Mouse (Mus musculus): ENCODE measurements around the gene Rpl24.
A peak's percentile ranks its signal among the peaks of the same experiment; 100 is the strongest.
"Not testable (repeated sequence)": the region's sequence is repeated elsewhere in the genome, so short reads cannot be mapped to it uniquely, and the experiment has no call there.

Gene Rpl24

GRCm38 (mm10) chr16:55966212-55966871 lies at the start of gene Rpl24:
Gene Rpl24 (plus strand): TSS chr16:55966275.
- DNase-seq: peak; percentile 95

GRCm38 (mm10) chr16:55922079-55922478 lies 44.0 kb upstream of the Rpl24 start:
- DNase-seq: no peak

- DNase-seq: no peak
These were observed 42.1 kb upstream of the Rpl24 start for GRCm38 (mm10) chr16:55924010-55924409.

GRCm38 (mm10) chr16:55933681-55934343 lies 32.3 kb upstream of the Rpl24 start:
- DNase-seq: peak; percentile 84

GRCm38 (mm10) chr16:55934453-55935037 lies 31.5 kb upstream of the Rpl24 start, which contains the start of gene Cep97:
Gene Cep97 (minus strand): TSS chr16:55934855.
- DNase-seq: peak; percentile 89

- no peak for DNase-seq
These were observed 27.3 kb upstream of the Rpl24 start for GRCm38 (mm10) chr16:55938761-55939160.

GRCm38 (mm10) chr16:55939703-55940102 lies 26.4 kb upstream of the Rpl24 start:
- peak; percentile 73 for DNase-seq

- peak; percentile 56 for DNase-seq
These were observed 25.3 kb upstream of the Rpl24 start for GRCm38 (mm10) chr16:55940781-55941180.

GRCm38 (mm10) chr16:55947266-55947665 lies 18.8 kb upstream of the Rpl24 start:
- no peak for DNase-seq

GRCm38 (mm10) chr16:55947876-55948410 lies 18.1 kb upstream of the Rpl24 start:
- DNase-seq: not testable (repeated sequence)

GRCm38 (mm10) chr16:55948963-55949362 lies 17.1 kb upstream of the Rpl24 start:
- peak; percentile 89 for DNase-seq

- no peak for DNase-seq
These were observed 15.6 kb upstream of the Rpl24 start for GRCm38 (mm10) chr16:55950462-55950861.

- peak; percentile 85 for DNase-seq
These were observed 15.0 kb upstream of the Rpl24 start for GRCm38 (mm10) chr16:55950946-55951678.

- DNase-seq: peak; percentile 55
These were observed 14.3 kb upstream of the Rpl24 start for GRCm38 (mm10) chr16:55951679-55952327.

- no peak for DNase-seq
These were observed 13.3 kb upstream of the Rpl24 start for GRCm38 (mm10) chr16:55952771-55953170.

- not testable (repeated sequence) for DNase-seq
These were observed 11.9 kb upstream of the Rpl24 start for GRCm38 (mm10) chr16:55954196-55954595.

GRCm38 (mm10) chr16:55963068-55963467 lies 3.0 kb upstream of the Rpl24 start:
- DNase-seq: not testable (repeated sequence)

- peak; percentile 64 for DNase-seq
These were observed 1.7 kb upstream of the Rpl24 start for GRCm38 (mm10) chr16:55964126-55964949.

- DNase-seq: no peak
These were observed 1.1 kb downstream of the Rpl24 start for GRCm38 (mm10) chr16:55967221-55967620.

- DNase-seq: peak; percentile 71
These were observed 3.1 kb downstream of the Rpl24 start for GRCm38 (mm10) chr16:55969147-55969546.

GRCm38 (mm10) chr16:55970416-55970815 lies 4.3 kb downstream of the Rpl24 start:
- no peak for DNase-seq

Measured in thymus, postnatal 4 days (tissue).